In the genomic region with DNA sequence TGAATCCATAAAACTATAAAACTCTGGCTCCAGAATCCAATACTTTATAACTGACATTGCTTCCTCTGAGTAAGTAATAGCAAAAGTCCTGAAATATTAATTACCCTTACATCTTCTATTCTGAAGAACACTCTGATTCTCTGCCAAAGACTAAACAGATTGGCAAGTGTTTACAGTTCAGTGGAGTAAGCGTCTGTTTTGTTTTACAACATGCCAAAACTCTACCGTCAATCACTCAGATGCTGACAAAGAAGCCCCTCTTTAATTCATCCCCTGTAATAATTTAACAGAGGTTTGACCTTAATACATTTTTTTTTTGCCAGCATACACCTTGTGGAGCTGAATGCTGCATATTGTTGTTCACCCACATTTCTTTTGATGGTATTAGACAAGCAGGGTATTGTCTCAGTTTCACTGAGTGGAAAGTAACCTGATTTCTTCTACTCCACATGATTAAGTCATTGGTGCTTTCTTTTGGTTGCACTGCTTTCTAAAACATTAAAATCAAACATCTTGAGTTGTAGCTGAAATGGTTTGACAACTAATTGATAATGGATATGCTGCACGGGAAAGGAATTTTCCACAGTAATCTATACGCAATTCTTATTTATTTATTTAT, we compare ENCODE assay signal across 26 mouse cellular contexts.
DNase-seq lines count a peak whose midpoint lies in the region; ATAC-seq and TF ChIP-seq lines count a peak whose summit lies in the region.
"Had no signal": no experiment of that assay in that cellular context is flagged by ENCODE, and none has a peak within 500 bp of the region (broad histone marks: within the 10 kb centered on the region; RNA-seq: fewer than 3 reads in every experiment).

No protein-coding gene starts in this region.

- ATAC-seq in forebrain, embryonic 12.5 days (ENCODE audit: low FRiP score) = peak; percentile 34; the same call in 1 of the 2 replicates
- ATAC-seq in lung, embryonic 14.5 days (ENCODE audit: insufficient read depth) = no peak
- ATAC-seq: CD4-positive, CD25-positive, alpha-beta regulatory T cell, adult 4 months; liver, embryonic 12.5 days; liver, postnatal 0 days; lung, postnatal 0 days had no signal

- H3K27ac ChIP-seq in forebrain, embryonic 12.5 days = no peak overlapping the region
- no peak overlapping the region for H3K27ac ChIP-seq in forebrain, embryonic 10.5 days
- no peak overlapping the region for H3K27ac ChIP-seq in lung, embryonic 14.5 days (ENCODE audit: low read depth)
- H3K27ac ChIP-seq: hindbrain, embryonic 13.5 days; kidney, embryonic 15.5 days; layer of hippocampus, adult 2 months; liver, embryonic 12.5 days; macrophage had no signal

- no peak overlapping the region for H3K4me3 ChIP-seq in forebrain, embryonic 12.5 days (replicated peaks)
- H3K4me3 ChIP-seq in forebrain, embryonic 10.5 days = no peak overlapping the region
- H3K4me3 ChIP-seq in lung, embryonic 14.5 days (ENCODE audit: low read depth, low read length) = no peak overlapping the region
- H3K4me3 ChIP-seq: erythroblast, embryonic 14.5 days; hindbrain, embryonic 13.5 days; kidney, embryonic 15.5 days; layer of hippocampus, adult 2 months; liver, embryonic 12.5 days had no signal

- TF ChIP-seq CTCF in lung, embryonic 14.5 days (IDR thresholded peaks at IDR 0.05; ENCODE audit: low read depth) = no peak

- 49% methylated on average over 4 of the region's 4 CpGs for WGBS in forebrain, embryonic 12.5 days
- 67% methylated on average over 4 of the region's 4 CpGs for WGBS in forebrain, embryonic 10.5 days
- 58% methylated on average over 4 of the region's 4 CpGs for WGBS in lung, embryonic 14.5 days

- H3K27me3 ChIP-seq in forebrain, embryonic 12.5 days = no peaks in the 10 kb centered on the region
- H3K27me3 ChIP-seq in forebrain, embryonic 10.5 days (ENCODE audit: poor library complexity, severe bottlenecking) = no peaks in the 10 kb centered on the region
- no peaks in the 10 kb centered on the region for H3K27me3 ChIP-seq in lung, embryonic 14.5 days (ENCODE audit: insufficient read depth, low read length)
- H3K27me3 ChIP-seq: hindbrain, embryonic 13.5 days; kidney, embryonic 15.5 days; liver, embryonic 12.5 days had no signal

- no peaks in the 10 kb centered on the region for H3K4me1 ChIP-seq in forebrain, embryonic 12.5 days
- H3K4me1 ChIP-seq in forebrain, embryonic 10.5 days = peaks cover 5% of the 10 kb centered on the region; the same call in 1 of the 2 replicates
- no peaks in the 10 kb centered on the region for H3K4me1 ChIP-seq in lung, embryonic 14.5 days (ENCODE audit: insufficient read depth)
- H3K4me1 ChIP-seq: hindbrain, embryonic 13.5 days; kidney, embryonic 15.5 days; liver, embryonic 12.5 days had no signal

- no peaks in the 10 kb centered on the region for H3K9me3 ChIP-seq in forebrain, embryonic 12.5 days
- no peaks in the 10 kb centered on the region for H3K9me3 ChIP-seq in forebrain, embryonic 10.5 days
- H3K9me3 ChIP-seq in lung, embryonic 14.5 days (ENCODE audit: low read depth, low read length) = no peaks in the 10 kb centered on the region
- H3K9me3 ChIP-seq: hindbrain, embryonic 13.5 days; kidney, embryonic 15.5 days; liver, embryonic 12.5 days had no signal

- no peaks in the 10 kb centered on the region for H3K36me3 ChIP-seq in forebrain, embryonic 12.5 days (replicated peaks)
- no peaks in the 10 kb centered on the region for H3K36me3 ChIP-seq in forebrain, embryonic 10.5 days (replicated peaks)
- no peaks in the 10 kb centered on the region for H3K36me3 ChIP-seq in lung, embryonic 14.5 days (ENCODE audit: insufficient read depth)
- H3K36me3 ChIP-seq: hindbrain, embryonic 13.5 days; kidney, embryonic 15.5 days; liver, embryonic 12.5 days had no signal

- DNase-seq in forebrain, embryonic 10.5 days (ENCODE audit: extremely low spot score, low spot score) = no peak
- peak; percentile 6 for DNase-seq in lung, embryonic 14.5 days
- no peak for DNase-seq in lung, postnatal 36 days
- peak; percentile 32 for DNase-seq in brain, embryonic 18.5 days (ENCODE audit: low read depth, low spot score)
- DNase-seq in retina, embryonic 14.5 days (ENCODE audit: low spot score) = peak; percentile 48
- DNase-seq in spleen, postnatal 36 days (ENCODE audit: low spot score in 2 of 2) = no peak
- DNase-seq in adrenal gland, postnatal 36 days = no peak
- DNase-seq: gastrocnemius, postnatal 36 days; heart, adult 18-20 months; heart, postnatal 36 days; kidney, adult 18-20 months; kidney, postnatal 36 days; layer of hippocampus, postnatal 36 days; left cerebral cortex, postnatal 4 days; liver, postnatal 0 days; midbrain, embryonic 14.5 days had no signal

- no peak overlapping the region for H3K4me2 ChIP-seq in forebrain, embryonic 12.5 days
- no peak overlapping the region for H3K4me2 ChIP-seq in lung, embryonic 14.5 days
- H3K4me2 ChIP-seq: heart, embryonic 11.5 days; hindbrain, embryonic 13.5 days; kidney, embryonic 15.5 days; liver, embryonic 12.5 days had no signal

- no peak overlapping the region for H3K9ac ChIP-seq in forebrain, embryonic 12.5 days
- H3K9ac ChIP-seq in lung, embryonic 14.5 days = no peak overlapping the region
- H3K9ac ChIP-seq: hindbrain, embryonic 13.5 days; kidney, embryonic 15.5 days; liver, embryonic 12.5 days; liver, postnatal 0 days had no signal

Comparison
In these comparisons a context has a peak if more than half of its experiments do, and no peak if none do; other contexts are left out.
1. DNase-seq: peak in lung, embryonic 14.5 days (single experiment), brain, embryonic 18.5 days (single experiment) and retina, embryonic 14.5 days (single experiment); none in forebrain, embryonic 10.5 days (single experiment), lung, postnatal 36 days (single experiment), spleen, postnatal 36 days (0 of 2) and adrenal gland, postnatal 36 days (0 of 2).